Mouse (Mus musculus): Measurements from ENCODE around the gene Lcat. TPM values are rescaled to one million over a fixed set of nuclear protein-coding genes. Genes with fewer than 3 reads are reported as not detected.
A peak's percentile ranks its signal among the peaks of the same experiment; 100 is the strongest.

Gene Lcat
- polyA plus RNA-seq, 1 experiment: 2.8 TPM

GRCm38 (mm10) chr8:105935105-105935504, 8.1 kb downstream of the Lcat start:
- no peaks in the 10 kb centered on the region for H3K4me1 ChIP-seq (ENCODE audit: control insufficient read depth, insufficient read depth, low read length)
- TF ChIP-seq POLR2A (IDR thresholded peaks at IDR 0.05; ENCODE audit: insufficient read depth, low read length) (no peak), CTCF (IDR thresholded peaks at IDR 0.05; ENCODE audit: low read depth, low read length) (no peak), EP300 (IDR thresholded peaks at IDR 0.05; ENCODE audit: insufficient read depth, low read depth, low read length) (no peak)

GRCm38 (mm10) chr8:105933762-105934161, 9.4 kb downstream of the Lcat start, which contains the start of gene Ctrl:
Gene Ctrl, minus strand, starts transcription at chr8:105933862.
- Histone ChIP-seq H3K27ac (ENCODE audit: insufficient read depth, low read length) (no peak within 1 kb of the TSS), H3K27me3 (ENCODE audit: control insufficient read depth, insufficient read depth, low read length, poor library complexity, severe bottlenecking) (no peaks in the 10 kb centered on the region), H3K4me1 (ENCODE audit: control insufficient read depth, insufficient read depth, low read length) (no peaks in the 10 kb centered on the region), H3K9me3 (replicated peaks; ENCODE audit: control insufficient read depth, insufficient read depth, low read length, poor library complexity, severe bottlenecking) (no peaks in the 10 kb centered on the region), H3K9ac (ENCODE audit: low read depth, poor library complexity, severe bottlenecking) (no peak within 1 kb of the TSS), H3K36me3 (ENCODE audit: control insufficient read depth, insufficient read depth, low read length, poor library complexity, severe bottlenecking) (no peaks in the 10 kb centered on the region), H3K4me3 (ENCODE audit: low read depth, low read length) (no peak within 1 kb of the TSS)
- TF ChIP-seq CTCF (IDR thresholded peaks at IDR 0.05; ENCODE audit: low read depth, low read length) (no peak), POLR2A (IDR thresholded peaks at IDR 0.05; ENCODE audit: insufficient read depth, low read length) (no peak), EP300 (IDR thresholded peaks at IDR 0.05; ENCODE audit: insufficient read depth, low read depth, low read length) (no peak)

More at GRCm38 (mm10) chr8:105935105-105935504, 8.1 kb downstream of the Lcat start:
- Histone ChIP-seq H3K36me3 (ENCODE audit: control insufficient read depth, insufficient read depth, low read length, poor library complexity, severe bottlenecking) (no peaks in the 10 kb centered on the region), H3K9me3 (replicated peaks; ENCODE audit: control insufficient read depth, insufficient read depth, low read length, poor library complexity, severe bottlenecking) (no peaks in the 10 kb centered on the region), H3K9ac (ENCODE audit: low read depth, poor library complexity, severe bottlenecking) (no peak overlapping the region), H3K27ac (ENCODE audit: insufficient read depth, low read length) (no peak overlapping the region), H3K27me3 (ENCODE audit: control insufficient read depth, insufficient read depth, low read length, poor library complexity, severe bottlenecking) (no peaks in the 10 kb centered on the region), H3K4me3 (ENCODE audit: low read depth, low read length) (no peak overlapping the region)

- TF ChIP-seq POLR2A (IDR thresholded peaks at IDR 0.05; ENCODE audit: insufficient read depth, low read length): no peak
- TF ChIP-seq EP300 (IDR thresholded peaks at IDR 0.05; ENCODE audit: insufficient read depth, low read depth, low read length): no peak
- TF ChIP-seq CTCF (IDR thresholded peaks at IDR 0.05; ENCODE audit: low read depth, low read length): no peak
- H3K4me1 ChIP-seq (ENCODE audit: control insufficient read depth, insufficient read depth, low read length): no peaks in the 10 kb centered on the region
- no peaks in the 10 kb centered on the region for H3K27me3 ChIP-seq (ENCODE audit: control insufficient read depth, insufficient read depth, low read length, poor library complexity, severe bottlenecking)
- H3K9me3 ChIP-seq (replicated peaks; ENCODE audit: control insufficient read depth, insufficient read depth, low read length, poor library complexity, severe bottlenecking): no peaks in the 10 kb centered on the region
- no peaks in the 10 kb centered on the region for H3K36me3 ChIP-seq (ENCODE audit: control insufficient read depth, insufficient read depth, low read length, poor library complexity, severe bottlenecking)
- no peak overlapping the region for H3K4me3 ChIP-seq (ENCODE audit: low read depth, low read length)
- no peak overlapping the region for H3K9ac ChIP-seq (ENCODE audit: low read depth, poor library complexity, severe bottlenecking)
- H3K27ac ChIP-seq (ENCODE audit: insufficient read depth, low read length): no peak overlapping the region
Observed at GRCm38 (mm10) chr8:105932525-105932924, 10.7 kb downstream of the Lcat start.

- no peaks in the 10 kb centered on the region for H3K4me1 ChIP-seq (ENCODE audit: control insufficient read depth, insufficient read depth, low read length)
- H3K4me3 ChIP-seq (ENCODE audit: low read depth, low read length): no peak overlapping the region
- H3K9me3 ChIP-seq (replicated peaks; ENCODE audit: control insufficient read depth, insufficient read depth, low read length, poor library complexity, severe bottlenecking): no peaks in the 10 kb centered on the region
- H3K27me3 ChIP-seq (ENCODE audit: control insufficient read depth, insufficient read depth, low read length, poor library complexity, severe bottlenecking): no peaks in the 10 kb centered on the region
- no peak overlapping the region for H3K9ac ChIP-seq (ENCODE audit: low read depth, poor library complexity, severe bottlenecking)
- no peak overlapping the region for H3K27ac ChIP-seq (ENCODE audit: insufficient read depth, low read length)
- H3K36me3 ChIP-seq (ENCODE audit: control insufficient read depth, insufficient read depth, low read length, poor library complexity, severe bottlenecking): no peaks in the 10 kb centered on the region
- TF ChIP-seq EP300 (IDR thresholded peaks at IDR 0.05; ENCODE audit: insufficient read depth, low read depth, low read length) (no peak), CTCF (IDR thresholded peaks at IDR 0.05; ENCODE audit: low read depth, low read length) (no peak), POLR2A (IDR thresholded peaks at IDR 0.05; ENCODE audit: insufficient read depth, low read length) (no peak)
Observed at GRCm38 (mm10) chr8:105931271-105931670, 11.9 kb downstream of the Lcat start.

GRCm38 (mm10) chr8:105930602-105931001, 12.6 kb downstream of the Lcat start:
- H3K9ac ChIP-seq (ENCODE audit: low read depth, poor library complexity, severe bottlenecking): no peak overlapping the region
- TF ChIP-seq POLR2A (IDR thresholded peaks at IDR 0.05; ENCODE audit: insufficient read depth, low read length): no peak
- TF ChIP-seq EP300 (IDR thresholded peaks at IDR 0.05; ENCODE audit: insufficient read depth, low read depth, low read length): peak; percentile 17; the same call in 1 of the 2 replicates
- TF ChIP-seq CTCF (IDR thresholded peaks at IDR 0.05; ENCODE audit: low read depth, low read length): peak; percentile 98
- no peaks in the 10 kb centered on the region for H3K9me3 ChIP-seq (replicated peaks; ENCODE audit: control insufficient read depth, insufficient read depth, low read length, poor library complexity, severe bottlenecking)
- H3K27ac ChIP-seq (ENCODE audit: insufficient read depth, low read length): no peak overlapping the region
- H3K4me1 ChIP-seq (ENCODE audit: control insufficient read depth, insufficient read depth, low read length): no peaks in the 10 kb centered on the region
- H3K27me3 ChIP-seq (ENCODE audit: control insufficient read depth, insufficient read depth, low read length, poor library complexity, severe bottlenecking): no peaks in the 10 kb centered on the region
- H3K36me3 ChIP-seq (ENCODE audit: control insufficient read depth, insufficient read depth, low read length, poor library complexity, severe bottlenecking): no peaks in the 10 kb centered on the region
- H3K4me3 ChIP-seq (ENCODE audit: low read depth, low read length): no peak overlapping the region

GRCm38 (mm10) chr8:105925123-105925522, 18.1 kb downstream of the Lcat start:
- H3K27ac ChIP-seq (ENCODE audit: insufficient read depth, low read length): no peak overlapping the region
- H3K4me1 ChIP-seq (ENCODE audit: control insufficient read depth, insufficient read depth, low read length): no peaks in the 10 kb centered on the region
- H3K4me3 ChIP-seq (ENCODE audit: low read depth, low read length): no peak overlapping the region
- no peaks in the 10 kb centered on the region for H3K27me3 ChIP-seq (ENCODE audit: control insufficient read depth, insufficient read depth, low read length, poor library complexity, severe bottlenecking)
- no peaks in the 10 kb centered on the region; the same call in 1 of the 2 replicates for H3K36me3 ChIP-seq (ENCODE audit: control insufficient read depth, insufficient read depth, low read length, poor library complexity, severe bottlenecking)
- H3K9me3 ChIP-seq (replicated peaks; ENCODE audit: control insufficient read depth, insufficient read depth, low read length, poor library complexity, severe bottlenecking): no peaks in the 10 kb centered on the region
- TF ChIP-seq POLR2A (IDR thresholded peaks at IDR 0.05; ENCODE audit: insufficient read depth, low read length) (no peak), CTCF (IDR thresholded peaks at IDR 0.05; ENCODE audit: low read depth, low read length) (no peak), EP300 (IDR thresholded peaks at IDR 0.05; ENCODE audit: insufficient read depth, low read depth, low read length) (no peak)
- H3K9ac ChIP-seq (ENCODE audit: low read depth, poor library complexity, severe bottlenecking): no peak overlapping the region
